Mouse (Mus musculus) cerebellum, postnatal 14 days (tissue): ENCODE data around the gene Olfr1410.
A peak's percentile ranks its signal among the peaks of the same experiment; 100 is the strongest.

Experiments
- DNase-seq, 2 experiments: peaks; one replicate each; pipeline ENCODE4 v3.0.0; 2021; ENCODE audit warnings: mixed read lengths in 2 of 2

Olfr1410 gene

DNA sequence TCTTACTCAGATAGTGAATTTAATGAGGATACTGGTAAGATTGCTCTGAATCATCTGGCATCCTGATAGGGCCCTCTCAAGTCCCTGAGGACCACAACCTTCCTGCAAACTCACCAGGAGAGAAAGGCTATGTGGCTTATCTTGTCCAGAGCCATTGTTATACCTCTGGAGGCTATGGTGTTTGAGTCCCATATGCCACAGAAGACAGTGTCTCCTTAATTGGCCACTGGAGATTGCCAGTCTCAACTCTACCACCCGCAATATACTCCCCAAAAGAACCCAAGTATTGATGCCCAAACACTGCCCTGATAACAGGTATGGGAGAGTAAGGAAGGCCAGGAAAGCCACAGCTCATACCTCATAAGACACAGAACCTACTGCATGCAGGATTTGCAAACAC is at the start of gene Olfr1410:
Olfr1410 (plus strand) TSS at position 301 of the 400 bp plus-strand sequence.
- DNase-seq, result no peak

DNA sequence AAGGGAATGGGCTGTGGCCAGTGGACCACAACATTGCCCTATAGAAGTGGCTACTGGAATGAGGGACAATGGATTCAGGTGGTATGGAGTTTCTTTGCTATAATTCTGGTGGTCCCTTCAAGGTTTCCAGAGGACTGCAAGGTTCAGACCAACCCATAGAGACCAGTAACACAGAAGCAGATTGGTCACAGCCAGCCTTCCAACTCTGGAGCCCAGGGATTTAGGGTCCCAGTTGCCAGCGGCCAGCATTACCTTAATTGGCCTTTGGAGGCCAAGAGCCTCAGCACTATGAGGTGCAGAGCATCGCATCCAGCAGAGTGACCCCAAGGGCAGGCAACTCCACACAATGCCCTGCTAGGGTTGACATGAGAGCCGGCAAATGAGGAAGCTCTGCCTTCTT is 34.6 kb upstream of the Olfr1410 start, which contains the start of gene Olfr1413:
Olfr1413 (plus strand) TSS at position 301 of the 400 bp plus-strand sequence.
- no peak for DNase-seq

DNA sequence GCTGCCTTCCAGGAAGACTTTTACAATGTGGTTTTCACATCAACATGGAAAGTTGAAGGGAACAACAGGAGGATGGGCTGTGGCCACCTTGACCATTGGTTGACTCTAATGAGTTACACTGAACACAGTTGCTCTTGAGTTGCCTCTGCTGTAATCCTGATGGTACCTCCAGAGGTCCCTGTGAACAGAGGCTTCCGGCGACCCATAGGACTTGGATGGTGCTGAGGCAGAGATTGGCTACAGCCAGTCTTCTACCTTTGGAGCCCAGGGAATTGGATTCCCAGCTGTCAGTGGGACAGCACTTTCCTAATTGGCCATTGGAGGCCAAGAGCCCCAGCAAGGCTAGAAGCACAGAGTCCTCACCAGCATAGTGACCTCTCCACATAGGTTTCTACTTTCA is 20.1 kb upstream of the Olfr1410 start, which contains the start of gene Olfr1412:
Olfr1412 (plus strand) TSS at position 301 of the 400 bp plus-strand sequence.
- no peak for DNase-seq

DNA sequence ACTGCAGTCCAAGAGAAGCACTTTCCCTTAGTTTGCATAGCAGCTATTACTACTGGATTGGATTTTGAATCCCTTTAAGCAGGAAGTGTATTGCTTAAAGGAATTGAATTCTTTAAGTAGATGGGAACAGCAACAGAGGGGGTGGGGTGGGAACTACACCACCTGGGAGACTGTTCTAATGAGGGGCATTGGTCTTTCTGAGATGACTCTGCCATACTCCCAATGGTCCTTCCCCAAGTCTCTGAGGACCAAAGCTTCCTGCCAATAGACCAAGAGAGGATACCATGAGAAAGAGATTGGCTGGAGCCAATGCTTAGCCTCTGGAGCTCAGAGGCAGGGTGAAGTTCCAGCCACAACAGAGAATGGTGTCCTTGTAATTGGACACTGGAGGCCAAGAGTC is 11.5 kb upstream of the Olfr1410 start, which contains the start of gene Olfr1411:
Olfr1411 (plus strand) TSS at position 301 of the 400 bp plus-strand sequence.
- DNase-seq, result no peak

DNA sequence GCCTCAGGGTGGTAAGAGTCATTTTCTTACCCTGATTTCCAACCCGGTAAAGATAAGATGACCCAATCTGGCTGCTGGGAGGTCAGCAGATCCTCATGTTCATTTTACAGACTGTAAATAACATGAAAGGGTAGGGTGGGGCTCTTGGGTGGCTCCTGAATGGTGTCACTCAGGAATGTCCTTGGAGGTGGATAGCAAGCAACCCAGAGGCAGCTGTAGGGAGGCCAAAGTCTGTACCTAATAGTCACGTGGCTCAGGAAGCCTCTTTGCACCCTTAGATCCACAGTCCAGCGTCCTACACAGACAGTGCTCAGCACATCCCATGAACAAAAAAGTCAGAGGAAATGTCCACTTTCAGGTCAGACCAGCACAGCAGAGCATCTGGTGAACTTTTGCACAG is 9.6 kb upstream of the Olfr1410 start:
- DNase-seq, result no peak

DNA sequence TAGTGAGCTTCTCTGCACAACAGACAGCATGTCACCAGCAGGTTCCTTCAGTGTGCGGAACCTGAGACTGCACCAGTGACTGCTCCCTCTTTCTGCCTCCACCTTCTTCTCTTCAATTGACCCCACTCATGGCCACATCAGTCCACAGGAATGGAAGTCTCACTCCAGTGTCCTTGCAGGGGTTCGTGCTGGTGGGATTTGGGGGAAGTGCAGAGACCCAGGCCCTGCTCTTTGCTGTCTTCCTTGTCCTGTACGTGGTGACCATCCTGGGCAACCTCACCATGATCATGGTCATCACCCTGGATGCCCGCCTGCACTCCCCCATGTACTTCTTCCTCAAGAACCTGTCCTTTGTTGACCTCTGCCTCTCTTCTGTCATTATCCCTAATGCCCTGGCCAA is 2.1 kb downstream of the Olfr1410 start:
- no peak for DNase-seq

DNA sequence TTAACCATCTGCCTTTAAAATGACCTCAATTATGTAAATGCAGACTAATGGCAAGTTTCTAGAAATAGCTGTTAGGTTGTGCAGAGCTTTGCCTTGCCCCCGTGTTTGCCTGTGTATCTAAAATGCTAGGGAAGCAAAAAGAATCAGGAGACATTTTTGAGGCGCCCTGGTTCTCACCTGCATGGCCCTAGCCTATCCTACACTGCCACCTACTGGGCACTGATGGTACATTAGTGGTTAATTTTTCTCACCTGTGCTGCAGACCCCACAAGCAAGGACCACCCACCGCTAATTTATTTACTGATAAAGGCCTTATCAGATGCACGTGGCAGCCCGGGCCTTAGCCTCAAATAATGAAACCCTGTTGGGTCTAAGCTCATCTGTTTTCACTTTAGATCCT is 5.4 kb downstream of the Olfr1410 start:
- peak; percentile 87 to 89 for DNase-seq

DNA sequence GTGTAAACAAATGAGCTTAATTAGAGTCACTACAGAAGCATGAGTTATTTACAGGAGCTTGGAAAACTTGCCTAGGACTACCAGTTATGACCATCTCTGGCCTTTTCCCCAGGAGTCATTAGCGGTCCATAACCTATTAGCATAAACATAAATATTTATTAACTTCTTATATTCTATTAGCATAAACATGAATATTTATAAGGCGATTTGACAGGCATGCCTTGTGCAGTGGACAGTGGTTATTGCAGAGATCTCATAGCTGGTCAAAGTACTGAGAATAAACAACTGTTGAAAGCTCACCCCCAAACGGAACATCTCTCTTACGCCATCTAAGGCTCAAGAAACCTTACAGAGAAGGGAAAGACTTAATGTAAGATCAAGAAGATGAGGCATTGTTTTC is 7.6 kb downstream of the Olfr1410 start:
- DNase-seq, result no peak

DNA sequence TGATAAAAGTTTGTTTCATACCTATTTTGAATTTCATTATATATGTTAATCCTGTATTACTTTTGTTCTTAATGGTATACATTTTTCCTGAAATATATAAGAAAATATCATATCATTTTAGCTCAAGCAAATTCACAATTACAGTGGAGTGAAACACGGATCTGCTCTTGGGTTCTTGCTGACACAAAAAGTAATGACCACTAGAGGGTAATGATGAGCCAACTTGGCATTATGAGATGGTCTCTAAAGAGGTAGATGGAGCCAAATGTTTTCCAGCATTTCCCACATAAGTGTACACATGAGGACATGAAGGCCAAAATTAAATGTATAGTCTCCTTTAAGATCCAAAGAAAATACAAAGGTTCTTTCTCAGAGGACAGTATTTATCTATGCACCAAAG is 8.9 kb downstream of the Olfr1410 start:
- DNase-seq, result peak; percentile 30 to 50

DNA sequence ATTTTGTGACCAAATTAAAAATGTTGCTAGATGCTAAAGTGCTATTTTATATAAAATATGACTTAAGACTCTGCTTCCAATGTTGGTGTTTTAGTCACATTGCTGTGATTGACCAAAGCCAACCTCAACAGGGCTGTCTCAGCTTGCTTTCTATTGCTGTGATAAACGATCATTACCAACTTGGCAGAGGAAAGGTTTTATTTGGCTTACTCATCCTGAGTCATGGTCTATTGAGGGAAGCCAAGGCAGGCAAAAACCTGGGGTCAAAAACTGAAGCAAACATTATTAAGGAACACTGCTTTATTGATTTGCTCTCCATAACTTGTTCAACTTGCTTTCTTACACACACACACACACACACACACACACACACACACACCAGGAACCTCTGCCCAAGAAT is 10.5 kb downstream of the Olfr1410 start:
- no peak for DNase-seq

DNA sequence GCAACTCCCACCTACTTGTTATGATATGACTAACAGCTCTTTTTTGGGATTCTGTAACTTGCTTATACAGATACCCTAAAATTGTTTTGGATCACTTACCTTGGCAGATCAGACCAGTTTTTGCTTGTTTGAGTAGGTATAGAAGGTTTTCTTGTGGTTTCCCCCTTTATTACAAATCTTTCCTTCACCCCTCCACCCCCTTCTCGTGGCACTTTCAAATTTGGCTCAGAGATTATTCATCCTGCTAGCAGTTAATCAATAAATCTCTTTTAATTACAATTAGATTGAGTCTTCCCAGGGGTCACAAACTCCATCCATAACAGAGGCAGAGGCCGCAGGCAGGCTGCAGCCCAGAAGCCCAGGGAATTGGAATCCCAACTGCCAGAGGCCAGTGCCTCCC is 11.9 kb downstream of the Olfr1410 start, which contains the start of gene Olfr12:
Olfr12 (plus strand) TSS at position 301 of the 400 bp plus-strand sequence.
- DNase-seq, result no peak

DNA sequence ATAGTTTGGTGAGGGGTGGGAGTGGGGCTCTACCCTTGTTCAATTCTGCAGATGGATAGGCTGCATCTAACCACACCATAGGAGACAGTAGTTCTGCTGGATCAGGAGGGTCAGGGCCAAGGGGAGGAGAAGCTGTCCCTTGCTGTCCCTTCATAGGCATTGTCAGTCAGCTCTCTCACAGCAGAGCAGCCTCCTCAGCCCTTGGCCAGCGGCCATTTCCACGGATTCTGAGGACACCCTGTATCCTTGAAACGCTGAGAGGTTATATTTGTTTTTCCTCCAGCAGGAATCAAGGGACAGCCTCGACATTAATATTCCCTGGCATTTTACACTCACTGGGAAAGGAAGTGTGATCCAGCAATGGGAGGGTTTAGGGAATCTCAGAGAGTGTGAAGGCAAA is 12.8 kb downstream of the Olfr1410 start:
- DNase-seq, result no peak

DNA sequence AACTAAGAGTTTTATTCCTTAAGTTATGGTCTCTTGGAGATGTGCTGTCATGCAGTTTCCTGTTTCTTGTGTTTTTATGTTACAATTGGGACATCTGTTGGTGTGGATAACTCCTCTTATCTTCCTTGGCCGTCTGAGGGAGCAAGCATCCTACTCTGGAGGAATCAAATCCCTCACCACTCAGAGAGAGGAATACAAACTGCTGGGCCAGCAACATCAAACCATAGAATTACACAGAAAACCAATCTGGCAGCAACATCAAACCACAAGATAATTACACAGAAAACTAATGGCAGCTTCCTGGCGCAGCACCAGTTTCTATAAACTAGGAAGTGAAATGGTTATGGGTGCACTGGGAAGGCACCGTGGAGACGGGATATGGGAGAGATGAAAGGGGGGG is 22.6 kb downstream of the Olfr1410 start:
- DNase-seq, result no peak

DNA sequence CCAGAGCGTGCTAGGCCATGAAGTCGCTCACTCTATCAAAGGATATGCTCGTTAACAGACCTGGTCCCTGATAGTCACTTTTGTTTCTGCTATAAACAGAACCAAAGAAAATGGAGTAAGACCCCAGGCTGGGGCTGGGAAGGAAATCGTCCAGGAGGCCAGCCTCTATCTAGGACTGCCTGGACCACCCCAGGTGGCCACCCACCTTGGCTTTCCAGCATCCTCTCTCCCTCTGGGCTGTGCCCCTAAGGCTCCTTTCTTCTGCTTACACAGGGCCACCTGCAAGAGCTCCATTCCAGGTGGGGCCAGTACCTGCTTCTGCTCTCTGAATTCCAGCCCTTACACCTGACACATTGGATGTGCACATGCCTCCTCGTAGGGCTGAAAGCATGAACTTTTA is 26.6 kb downstream of the Olfr1410 start:
- no peak for DNase-seq

DNA sequence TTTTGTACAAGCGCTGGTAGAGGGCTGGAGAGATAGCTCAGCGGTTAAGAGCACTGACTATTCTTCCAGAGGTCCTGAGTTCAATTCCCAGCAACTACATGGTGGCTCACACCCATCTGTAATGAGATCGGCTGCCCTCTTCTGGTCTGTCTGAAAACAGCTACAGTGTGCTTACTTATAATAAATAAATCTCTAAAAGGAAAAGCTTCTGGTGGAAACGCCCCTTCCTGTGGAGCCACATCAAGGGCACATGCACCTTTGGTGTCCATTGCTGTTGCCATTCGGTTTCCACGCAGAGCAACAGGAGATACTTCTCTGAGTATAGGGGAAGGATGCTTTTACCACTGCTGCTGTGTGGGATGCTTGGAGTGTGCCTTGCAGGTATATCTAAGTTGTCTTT is 27.4 kb downstream of the Olfr1410 start:
- no peak for DNase-seq

DNA sequence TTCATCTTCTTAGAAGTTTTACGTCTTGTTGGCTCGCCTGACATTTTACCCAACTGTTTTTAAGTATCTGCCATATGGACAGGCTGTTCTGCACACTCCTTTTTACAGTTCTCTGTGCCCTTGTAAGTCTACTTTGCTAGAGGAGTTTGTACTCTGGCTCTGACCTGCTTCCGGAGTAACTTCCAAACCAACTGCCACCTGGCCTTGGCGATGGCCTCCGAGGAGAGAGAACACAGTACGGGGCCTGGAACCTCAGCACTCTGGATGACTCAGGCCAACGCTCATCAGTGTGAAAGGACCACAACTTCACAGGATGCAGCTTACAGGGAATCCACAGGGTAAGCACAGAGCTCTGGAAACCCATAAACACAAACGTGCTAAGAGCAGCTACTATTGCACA is 28.1 kb downstream of the Olfr1410 start:
- DNase-seq, result no peak

DNA sequence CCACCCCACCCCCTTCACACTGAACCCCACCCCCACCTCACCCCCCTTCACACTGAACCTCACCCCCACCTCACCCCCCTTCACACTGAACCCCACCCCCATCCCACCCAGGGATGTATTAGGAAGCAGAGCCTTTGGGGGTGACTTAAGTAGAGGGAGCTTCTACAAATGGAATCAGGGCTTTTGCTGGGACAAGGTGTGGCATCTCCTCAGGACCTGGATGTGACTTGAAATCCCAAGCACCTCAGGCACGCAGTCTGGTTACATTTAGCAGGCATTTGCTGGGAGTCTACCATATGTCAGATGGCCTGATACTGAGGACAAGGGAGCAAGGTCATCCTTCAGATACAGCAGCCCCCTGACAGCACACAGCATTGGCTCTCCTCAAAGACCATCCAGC is 29.0 kb downstream of the Olfr1410 start:
- no peak for DNase-seq

DNA sequence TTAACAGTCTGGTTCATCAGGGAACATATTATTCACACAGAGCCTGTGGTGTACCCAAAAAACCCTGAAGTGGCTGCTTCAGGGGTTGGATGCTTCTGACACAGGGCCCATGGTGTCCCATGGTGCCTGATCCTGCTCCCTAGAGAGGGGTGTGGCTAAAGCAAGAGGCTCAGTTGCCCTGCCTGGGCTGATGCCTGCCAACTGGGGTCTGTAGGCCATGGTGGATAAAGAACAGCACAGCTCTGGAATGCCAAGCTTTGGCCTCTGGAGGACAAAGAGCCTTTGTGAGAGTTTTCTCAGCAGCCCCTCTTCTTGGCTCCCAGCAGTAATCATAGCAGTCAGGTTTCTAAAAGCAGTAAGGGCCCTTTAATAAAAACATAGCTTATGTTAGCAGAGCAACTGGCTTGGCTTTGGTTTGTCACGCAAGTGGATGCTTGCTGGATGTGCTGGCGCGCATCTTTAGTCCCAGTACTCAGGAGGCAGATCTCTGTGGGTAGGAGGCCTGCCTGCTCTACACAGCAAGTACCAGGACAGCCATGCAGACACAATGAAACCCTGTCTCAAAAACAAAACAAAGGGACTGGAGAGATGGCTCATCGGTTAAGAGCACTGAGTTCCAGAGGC is 29.5 kb downstream of the Olfr1410 start:
- no peak for DNase-seq

DNA sequence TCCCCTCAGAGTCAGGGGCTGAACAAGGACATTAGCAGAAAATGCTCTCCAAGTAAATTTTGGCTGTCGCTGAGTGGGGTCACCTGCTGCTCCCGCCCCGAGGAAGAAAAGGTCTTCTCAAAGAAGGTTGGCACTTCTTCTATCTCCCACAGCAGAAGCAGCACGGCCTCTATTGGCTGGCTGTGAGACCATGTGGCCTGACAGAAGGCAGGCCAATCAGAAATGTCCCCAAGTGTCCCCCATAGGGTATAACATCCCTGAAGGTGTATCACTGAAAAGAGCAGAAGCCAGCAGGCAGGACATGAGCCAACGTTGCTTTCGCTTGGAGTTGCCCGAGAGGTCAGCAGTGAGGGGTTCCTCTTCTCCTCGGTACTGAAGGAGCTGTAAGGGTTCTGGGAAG is 30.4 kb downstream of the Olfr1410 start:
- no peak for DNase-seq

DNA sequence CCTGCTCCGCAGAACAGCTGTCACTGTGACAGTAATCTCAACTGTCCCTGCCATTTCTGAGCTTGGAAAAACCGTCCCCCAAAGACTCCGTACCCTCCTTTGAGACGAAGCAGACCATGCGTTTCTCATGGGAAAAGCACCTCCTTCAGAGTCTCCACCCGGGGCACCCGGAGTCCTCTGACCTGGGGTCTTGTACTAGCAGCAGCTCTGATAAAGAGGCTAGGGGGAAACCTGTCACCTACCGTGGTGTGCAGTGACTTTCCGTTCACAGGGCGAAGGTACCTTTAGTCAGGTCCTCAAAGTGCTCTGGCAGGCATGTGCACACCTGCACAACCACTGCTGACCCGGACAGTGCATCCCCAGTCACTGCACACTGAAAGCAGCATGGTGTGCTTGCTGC is 31.1 kb downstream of the Olfr1410 start:
- DNase-seq, result no peak

DNA sequence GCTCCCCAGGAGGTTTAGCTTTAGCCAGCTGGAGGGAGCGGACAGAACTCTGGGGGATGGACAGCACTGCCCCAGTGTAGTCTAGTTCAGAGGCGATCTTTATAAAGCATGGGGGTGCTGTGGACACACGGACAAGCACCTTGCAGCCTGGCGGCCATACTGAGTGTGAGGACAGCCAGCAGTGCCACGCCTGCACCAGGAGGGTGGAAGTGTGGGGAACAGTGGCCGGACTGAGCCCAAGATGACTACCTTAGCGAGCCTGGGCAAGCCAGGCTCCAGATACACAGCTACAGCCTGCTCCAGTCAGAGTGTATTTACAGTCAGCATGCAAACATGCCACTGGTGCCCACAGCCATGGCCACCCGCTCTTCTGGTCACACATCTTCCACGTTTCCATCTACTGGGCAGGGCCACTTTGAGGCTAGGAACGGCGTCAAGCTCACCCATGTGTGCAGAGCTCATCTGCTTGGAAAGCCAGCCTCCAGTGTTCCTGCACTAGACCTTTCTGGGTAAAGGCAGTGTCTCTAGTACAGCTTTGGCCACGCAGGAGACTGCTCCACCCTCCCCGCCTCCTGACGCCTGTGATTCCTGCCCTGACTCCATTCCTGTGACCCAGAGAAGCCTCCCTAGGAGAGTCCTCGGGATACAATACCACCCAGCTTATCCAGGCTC is 32.1 kb downstream of the Olfr1410 start:
- DNase-seq, result no peak

DNA sequence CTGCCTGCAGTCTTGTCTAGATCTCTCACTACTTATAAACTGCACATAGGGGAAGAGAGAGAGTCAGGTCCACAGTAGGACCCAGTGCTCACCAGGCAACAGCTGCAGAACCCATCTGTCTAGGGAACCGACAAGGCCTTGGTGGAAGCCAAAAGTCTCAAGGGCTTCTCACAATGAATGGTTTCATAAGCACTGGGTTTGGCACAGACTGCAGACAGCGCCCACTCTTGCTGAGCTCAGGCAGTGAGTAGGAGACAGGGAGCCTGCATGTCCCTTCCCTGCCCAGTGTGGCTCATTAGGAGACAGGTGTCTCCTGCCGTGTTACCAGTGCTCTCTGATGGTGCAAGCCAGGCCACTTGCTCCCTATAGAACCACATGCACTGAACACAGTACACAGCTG is 32.6 kb downstream of the Olfr1410 start:
- no peak for DNase-seq

DNA sequence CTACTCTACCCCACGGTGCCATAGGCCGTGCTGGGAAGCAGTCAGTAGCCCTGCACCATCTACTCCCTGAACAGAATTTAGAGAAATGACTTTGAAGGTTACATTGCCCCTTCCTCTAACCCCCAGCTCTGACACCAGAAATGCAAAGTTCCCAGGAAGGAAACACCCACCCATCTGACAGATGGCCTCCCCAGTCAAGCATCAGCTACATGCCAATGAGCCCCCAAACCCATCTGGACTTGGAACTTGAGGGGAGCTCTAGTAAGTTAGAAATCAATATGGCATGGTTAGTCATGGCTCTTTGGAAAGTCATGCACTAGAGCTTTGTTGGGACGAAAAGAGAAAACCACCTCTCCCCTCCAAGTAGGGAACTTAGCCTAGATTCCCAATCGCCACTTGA is 33.2 kb downstream of the Olfr1410 start:
- no peak for DNase-seq

DNA sequence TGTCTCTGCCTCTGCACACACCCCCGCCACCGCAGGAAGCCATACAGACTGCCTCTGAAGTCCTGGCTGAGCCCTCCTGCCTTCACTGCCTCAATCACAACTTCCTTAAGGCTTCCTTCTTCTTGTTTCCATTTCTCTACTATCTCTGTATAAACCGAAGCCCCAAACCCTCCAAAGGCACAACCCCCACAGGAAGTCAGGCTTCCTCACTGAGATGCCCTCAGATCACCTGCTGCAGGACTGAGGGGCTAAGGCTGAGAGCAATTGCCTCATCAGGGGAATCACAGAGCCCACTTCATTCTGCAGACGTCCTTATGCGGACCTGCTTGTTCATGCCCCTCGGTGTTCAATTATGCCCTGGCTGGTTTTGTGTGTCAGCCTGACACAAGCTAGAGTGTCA is 34.8 kb downstream of the Olfr1410 start:
- DNase-seq, result no peak
